Mouse (Mus musculus) bone marrow macrophage, adult 2 months (primary cell): ENCODE results near the gene Smim23.

Source experiments
- CTCF ChIP-seq: IDR thresholded peaks from 2 replicates; pipeline ENCODE4 v1.5.1; 2012; ENCODE audit warnings: low read depth, mild to moderate bottlenecking, low read length, moderate library complexity
- POLR2A ChIP-seq: IDR thresholded peaks from 2 replicates; pipeline ENCODE4 v1.6.1; 2012; ENCODE audit warnings: mild to moderate bottlenecking, low read depth, low read length, borderline replicate concordance

DNA sequence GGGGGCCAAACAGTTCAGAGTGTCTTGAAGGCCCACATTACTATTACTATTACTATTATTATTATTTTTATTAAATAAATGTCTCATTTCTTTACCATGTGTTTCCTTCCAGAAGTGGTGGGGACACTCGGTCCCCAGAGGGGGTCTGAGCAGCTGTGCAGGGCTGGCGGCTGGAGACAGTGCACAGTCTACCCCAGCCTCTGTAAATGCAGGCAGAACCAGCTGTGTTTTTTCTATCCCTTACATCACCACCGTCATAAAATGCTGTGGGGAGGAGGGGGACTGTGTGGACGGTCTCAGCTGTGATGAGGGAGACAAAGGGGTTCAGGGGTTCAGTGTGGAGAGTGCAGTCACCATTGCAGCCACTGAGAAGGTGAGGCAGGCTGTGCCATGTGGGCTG lies 26.0 kb downstream of the Smim23 start:
- TF ChIP-seq CTCF (no peak), POLR2A (no peak)
